Mouse (Mus musculus) adrenal gland, adult (tissue): ENCODE measurements around the gene Sltm.
"Not testable (repeated sequence)": the region's sequence is repeated elsewhere in the genome, so short reads cannot be mapped to it uniquely, and the experiment has no call there.

ENCODE experiments used
- DNase-seq, 2 experiments: peaks; one replicate each; pipeline ENCODE4 v3.0.0; 2022 to 2023; ENCODE audit warnings: low spot score in 1 of 2; ENCODE audit not compliant: inconsistent age in 2 of 2

The Sltm gene

GRCm38 (mm10) chr9:70548304-70548703 is 5.8 kb downstream of the Sltm start:
- no peak for DNase-seq

DNA sequence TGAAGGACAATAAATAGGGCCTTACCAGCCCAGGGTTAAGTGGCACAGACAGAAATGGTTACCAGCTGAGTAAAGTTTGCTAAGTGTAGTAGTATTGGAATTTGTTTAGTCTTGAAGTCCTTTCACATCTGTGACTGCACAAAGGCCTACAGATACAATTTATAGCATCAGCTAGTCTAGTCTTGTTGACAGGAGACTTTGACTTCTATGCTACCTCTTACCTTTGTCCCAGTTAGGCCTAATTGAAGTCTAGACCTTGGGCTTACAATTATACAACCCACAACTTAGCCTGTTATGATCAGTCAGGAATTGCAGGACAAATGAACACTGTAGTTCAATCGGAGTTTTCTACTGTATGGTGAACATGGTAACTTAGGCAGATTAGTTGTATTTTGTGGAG is 9.0 kb downstream of the Sltm start:
- no peak for DNase-seq

GRCm38 (mm10) chr9:70552233-70552632 is 9.7 kb downstream of the Sltm start:
- DNase-seq = not testable (repeated sequence)

DNA sequence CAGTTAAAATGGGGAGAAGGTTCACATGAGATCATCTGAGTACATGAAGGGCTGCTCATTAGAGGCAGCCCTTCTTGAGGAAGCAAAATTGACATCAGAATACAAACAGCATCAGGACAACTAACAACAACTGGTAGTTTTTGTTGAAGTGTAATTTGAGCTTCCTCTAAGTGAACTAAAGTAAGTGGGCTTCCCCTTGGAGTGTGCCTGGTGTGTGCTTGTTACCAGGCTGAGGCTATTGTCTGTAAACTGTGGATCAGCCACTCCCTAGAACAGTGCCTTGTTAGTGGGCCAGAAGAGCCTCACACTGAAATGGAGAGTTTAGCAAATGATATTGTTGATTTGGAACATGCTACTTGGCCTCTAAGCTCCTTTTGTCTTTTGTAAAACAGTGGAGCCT is 12.9 kb downstream of the Sltm start:
- no peak for DNase-seq

DNA sequence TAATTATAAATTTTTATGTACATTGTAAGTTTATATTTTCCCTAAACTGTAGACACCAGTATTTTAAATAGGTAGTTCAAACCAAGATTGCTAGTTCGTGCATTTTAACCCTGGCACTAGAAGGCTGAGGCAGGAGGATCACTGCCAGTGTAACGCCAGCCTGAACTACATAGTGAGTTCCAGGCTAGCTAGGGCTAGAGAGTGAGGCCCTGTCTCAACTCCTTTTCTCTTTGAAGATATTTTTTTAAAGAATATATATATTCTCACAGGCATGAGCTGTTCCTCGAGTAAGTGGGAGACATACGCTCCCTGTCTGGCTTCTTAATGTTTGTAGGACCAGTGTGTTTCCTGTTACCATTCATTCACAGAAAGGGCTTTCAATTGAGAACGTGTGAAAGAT is 14.2 kb downstream of the Sltm start:
- no peak for DNase-seq

- DNase-seq = no peak
Measured at GRCm38 (mm10) chr9:70562825-70563224, 20.3 kb downstream of the Sltm start.

DNA sequence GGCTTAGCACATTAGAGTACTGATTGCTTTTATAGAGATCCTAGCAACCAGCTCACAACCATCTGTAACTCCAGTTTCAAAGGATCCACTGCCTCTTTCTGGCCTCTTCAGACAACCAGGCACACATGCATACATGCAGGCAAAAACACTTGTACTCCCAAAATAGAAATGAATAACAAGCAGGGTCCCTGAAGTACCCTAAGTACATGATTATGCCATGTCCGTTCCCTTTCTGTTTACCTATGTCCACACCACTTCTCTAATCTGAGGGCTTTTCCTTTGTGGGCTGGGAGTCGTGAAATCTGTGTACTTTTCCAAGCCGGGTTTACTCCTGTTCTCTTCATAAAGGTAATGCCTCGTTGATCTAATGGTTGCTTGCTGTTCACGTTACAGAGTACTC is 25.1 kb downstream of the Sltm start:
- no peak for DNase-seq

- no peak for DNase-seq
Measured at GRCm38 (mm10) chr9:70570351-70570750, 27.8 kb downstream of the Sltm start.

- no peak for DNase-seq
Measured at GRCm38 (mm10) chr9:70578123-70578522, 35.6 kb downstream of the Sltm start.

- no peak for DNase-seq
Measured at GRCm38 (mm10) chr9:70580956-70581355, 38.4 kb downstream of the Sltm start.

GRCm38 (mm10) chr9:70584641-70585040 is 42.1 kb downstream of the Sltm start:
- DNase-seq = no peak

- DNase-seq = no peak
Measured at GRCm38 (mm10) chr9:70585172-70585571, 42.6 kb downstream of the Sltm start.

DNA sequence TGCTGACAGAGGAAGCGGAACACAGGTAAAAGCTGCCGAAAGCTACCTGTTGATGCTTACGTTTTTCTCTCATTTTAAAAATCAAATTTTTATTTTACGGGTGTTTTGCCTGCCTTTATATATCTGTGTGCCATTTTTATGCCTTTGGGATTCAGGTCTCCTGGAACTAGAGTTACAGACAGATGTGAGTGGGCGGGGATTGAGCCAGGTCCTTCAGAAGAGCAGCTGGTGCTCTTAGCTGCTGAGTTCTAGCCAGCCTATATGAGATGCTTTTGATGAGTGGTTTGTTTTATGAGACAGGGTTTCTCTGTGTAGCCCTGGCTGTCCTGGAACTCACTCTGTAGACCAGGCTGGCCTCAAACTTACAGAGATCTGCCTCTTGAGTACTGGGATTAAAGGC is 44.6 kb downstream of the Sltm start:
- DNase-seq = no peak

DNA sequence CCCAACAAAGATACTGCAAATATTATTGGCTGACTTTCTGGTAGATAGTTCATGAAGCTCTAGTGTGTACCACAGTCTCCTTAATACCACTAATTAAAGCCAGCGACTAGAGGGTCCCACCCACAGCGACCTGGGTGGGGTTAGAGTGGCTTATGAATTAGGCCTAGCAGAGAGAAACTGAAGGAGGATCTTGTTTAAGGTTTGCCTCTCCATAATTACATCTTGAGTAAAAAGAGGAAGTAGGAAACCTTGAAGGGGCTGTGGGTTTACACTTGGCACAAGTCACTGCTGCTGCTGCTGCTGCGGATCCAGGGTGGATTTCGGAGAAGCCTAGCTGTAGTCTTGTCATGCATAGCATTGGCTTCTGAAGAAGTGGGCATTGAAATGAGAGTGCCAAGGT is 48.2 kb downstream of the Sltm start:
- DNase-seq = no peak

- DNase-seq = no peak
Measured at GRCm38 (mm10) chr9:70591486-70591885, 48.9 kb downstream of the Sltm start.

GRCm38 (mm10) chr9:70598271-70598670 is 55.7 kb downstream of the Sltm start:
- no peak for DNase-seq

DNA sequence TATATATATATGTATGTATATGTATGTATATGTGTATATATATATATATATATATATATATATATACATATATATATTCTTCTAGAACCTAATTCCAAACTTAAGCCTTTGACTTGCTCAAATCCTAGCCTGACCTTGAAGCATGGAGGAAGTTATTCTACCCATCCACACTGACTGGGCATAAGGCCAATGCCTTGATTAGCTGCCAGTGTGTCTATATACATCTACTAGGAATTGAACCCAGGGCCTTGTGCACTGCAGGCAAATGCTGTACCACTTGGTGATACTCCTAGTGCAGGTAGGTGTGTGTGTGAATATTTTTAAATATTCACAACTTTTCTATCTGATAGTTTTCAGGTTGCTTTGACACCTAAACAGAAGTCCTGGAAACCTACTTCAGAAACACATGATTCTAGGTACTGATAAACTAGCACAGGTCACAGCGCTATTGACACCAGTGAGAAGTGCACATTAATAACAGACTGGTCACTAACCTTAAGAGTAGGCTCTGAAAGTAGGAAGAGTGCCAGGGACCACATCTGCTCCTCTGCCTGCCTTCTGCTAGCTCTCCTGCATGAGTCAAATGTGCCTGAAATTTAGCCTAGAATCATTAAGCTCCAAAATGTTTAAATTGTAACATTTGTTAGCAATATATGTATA is 59.8 kb downstream of the Sltm start:
- peak in 1 of 2 experiments; percentile 67 for DNase-seq

- DNase-seq = no peak
Measured at GRCm38 (mm10) chr9:70611026-70611673, 68.6 kb downstream of the Sltm start.

DNA sequence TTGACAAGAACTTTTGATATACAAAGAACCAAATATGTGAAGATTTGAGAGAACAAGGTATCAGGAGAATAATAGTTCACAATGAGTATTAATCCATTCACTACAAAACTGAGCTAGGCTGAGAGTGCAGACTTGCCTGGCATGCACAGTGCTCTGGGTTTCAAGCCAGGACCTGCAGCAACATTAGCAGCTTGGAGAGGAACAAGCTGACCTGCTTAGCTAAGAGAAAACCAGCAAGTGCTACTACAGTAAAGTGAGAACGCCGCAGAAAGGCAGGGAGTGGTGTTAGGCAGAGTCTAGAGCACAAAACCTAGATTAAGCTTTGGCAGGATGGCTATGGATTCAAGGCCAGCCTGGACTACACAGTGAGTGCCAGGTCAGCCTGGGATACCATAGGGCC is 87.2 kb downstream of the Sltm start:
- no peak for DNase-seq

- DNase-seq = no peak
Measured at GRCm38 (mm10) chr9:70631665-70632064, 89.1 kb downstream of the Sltm start.

DNA sequence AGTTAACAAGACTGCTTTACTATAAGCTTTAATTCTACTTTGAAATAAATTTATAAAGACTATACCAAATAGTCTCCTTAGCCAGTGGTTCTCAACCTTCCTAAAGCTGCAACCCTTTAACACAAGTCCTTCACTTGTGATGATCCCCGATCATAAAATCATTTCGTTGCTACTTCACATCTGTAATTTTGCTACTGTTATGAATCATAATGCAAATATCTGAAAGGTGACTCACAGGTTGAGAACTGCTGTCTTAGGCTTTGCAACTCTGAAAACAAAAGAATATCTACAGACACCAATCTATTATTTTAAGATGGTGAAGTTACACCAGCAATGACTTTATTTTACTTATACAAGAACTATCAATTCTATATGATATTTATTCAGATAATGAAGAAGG is 94.2 kb downstream of the Sltm start:
- no peak for DNase-seq
